Mouse (Mus musculus) cortical plate, adult 2 months (tissue): ENCODE data around the gene Rwdd2a.

Source experiments
- CTCF ChIP-seq: fragments of 200-500 bp; IDR thresholded peaks from 2 replicates; pipeline ENCODE4 v1.5.1; 2011; ENCODE audit warnings: mild to moderate bottlenecking, control low read depth, low read length; ENCODE audit not compliant: insufficient read depth; ENCODE audit errors: extremely low read depth
- POLR2A ChIP-seq: fragments of 200-500 bp; IDR thresholded peaks from 2 replicates; pipeline ENCODE4 v1.6.1; 2011; ENCODE audit warnings: mild to moderate bottlenecking, low read length, control low read depth; ENCODE audit not compliant: insufficient read depth; ENCODE audit errors: extremely low read depth

DNA sequence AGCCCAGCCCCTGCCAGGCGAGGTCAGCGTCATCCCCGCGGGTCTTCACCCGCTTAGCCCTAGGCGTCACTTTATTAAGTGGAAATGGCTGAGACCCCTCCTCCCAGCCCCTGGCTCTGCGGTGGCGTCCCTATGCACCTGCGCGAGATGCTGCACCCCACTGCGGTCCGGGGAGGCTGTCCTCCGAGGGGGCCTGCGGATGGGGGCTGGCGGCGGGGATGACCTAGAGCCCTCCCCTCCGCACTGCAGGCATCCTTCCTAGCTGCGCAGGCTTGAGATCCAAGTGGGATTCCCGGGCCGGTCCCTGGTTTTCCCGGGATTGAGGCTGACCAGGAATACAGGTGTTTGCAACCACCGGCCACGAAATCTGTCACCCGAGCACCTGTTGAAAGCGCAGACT lies 405 bp downstream of the Rwdd2a start:
- TF ChIP-seq CTCF (no peak), POLR2A (no peak)
